Comparison of ENCODE assay signal across 9 mouse cellular contexts in genomic region chr17:35232043-35232442, GRCm38 (mm10). TPM values are rescaled to one million over a fixed set of nuclear protein-coding genes. Genes with fewer than 3 reads are reported as not detected.
A peak's percentile ranks its signal among the peaks of the same experiment; 100 is the strongest.
DNase-seq lines count a peak whose midpoint lies in the region; ATAC-seq lines count a peak whose summit lies in the region.
"Had no signal": no experiment of that assay in that cellular context is flagged by ENCODE, and none has a peak within 500 bp of the region (broad histone marks: within the 10 kb centered on the region; RNA-seq: fewer than 3 reads in every experiment).

No protein-coding gene starts in this region.

- no peak overlapping the region for H3K4me3 ChIP-seq in forebrain, embryonic 14.5 days (ENCODE audit: low read depth, low read length)
- H3K4me3 ChIP-seq in hindbrain, embryonic 12.5 days = no peak overlapping the region
- 0 out of 2 replicates have a peak overlapping the region, but pooled peaks have one; percentile 55 for H3K4me3 ChIP-seq in macrophage (ENCODE audit: inconsistent target)

- no peak for ATAC-seq in forebrain, embryonic 14.5 days
- no peak for ATAC-seq in hindbrain, embryonic 12.5 days (ENCODE audit: low FRiP score)

- H3K4me1 ChIP-seq in forebrain, embryonic 14.5 days (ENCODE audit: control insufficient read depth, insufficient read depth, low read length) = peaks cover 4% of the 10 kb centered on the region; the same call in 1 of the 2 replicates
- H3K4me1 ChIP-seq in hindbrain, embryonic 12.5 days = peaks cover 34% of the 10 kb centered on the region

- peaks cover 61% of the 10 kb centered on the region for H3K79me2 ChIP-seq in macrophage (ENCODE audit: inconsistent target)

- H3K9me3 ChIP-seq in forebrain, embryonic 14.5 days (replicated peaks; ENCODE audit: control insufficient read depth, low read length) = no peaks in the 10 kb centered on the region
- no peaks in the 10 kb centered on the region for H3K9me3 ChIP-seq in hindbrain, embryonic 12.5 days (replicated peaks)

- H3K27ac ChIP-seq in forebrain, embryonic 14.5 days (ENCODE audit: low read depth, low read length) = no peak overlapping the region
- H3K27ac ChIP-seq in hindbrain, embryonic 12.5 days = no peak overlapping the region
- H3K27ac ChIP-seq in macrophage = peak overlapping the region; percentile 91

- 17% methylated on average over 12 of the region's 12 CpGs for WGBS in forebrain, embryonic 14.5 days
- 13% methylated on average over 12 of the region's 12 CpGs for WGBS in hindbrain, embryonic 12.5 days
- WGBS in macrophage (ENCODE audit: missing documents) = 6% methylated on average over 12 of the region's 12 CpGs

- DNase-seq in ES-CJ7 (ENCODE audit: low read depth, low spot score) = peak; percentile 77
- peak; percentile 57 for DNase-seq in c-Kit-negative CD71-positive TER-119-positive erythroid progenitor cells, embryonic 14.5 days (ENCODE audit: low read depth, low spot score)
- DNase-seq in forebrain, embryonic 14.5 days (ENCODE audit: low spot score) = peak; percentile 90
- peak; percentile 84 to 97 for DNase-seq in layer of hippocampus, postnatal 25 days (ENCODE audit: extremely low spot score in 1 of 2, low spot score in 1 of 2)
- DNase-seq in right cerebral cortex, adult 2 months (ENCODE audit: low spot score in 2 of 2) = peak; percentile 91 to 93
- peak; percentile 84 for DNase-seq in urinary bladder, postnatal 14 days (ENCODE audit: low spot score)

- H3K27me3 ChIP-seq in forebrain, embryonic 14.5 days (replicated peaks; ENCODE audit: control insufficient read depth, insufficient read depth, low read length) = no peaks in the 10 kb centered on the region
- H3K27me3 ChIP-seq in hindbrain, embryonic 12.5 days = no peaks in the 10 kb centered on the region

- H3K4me2 ChIP-seq in forebrain, embryonic 14.5 days (ENCODE audit: low read length) = no peak overlapping the region; the same call in 1 of the 2 replicates
- H3K4me2 ChIP-seq in hindbrain, embryonic 12.5 days (replicated peaks) = peak overlapping the region; percentile 31

- 0 out of 2 replicates have a peak overlapping the region, but pooled peaks have one; percentile 1 for H3K9ac ChIP-seq in forebrain, embryonic 14.5 days (ENCODE audit: low read length)
- H3K9ac ChIP-seq in hindbrain, embryonic 12.5 days = no peak overlapping the region; the same call in 1 of the 2 replicates

- H3K36me3 ChIP-seq in forebrain, embryonic 14.5 days (ENCODE audit: control insufficient read depth, insufficient read depth, low read length) = peaks cover 58% of the 10 kb centered on the region
- H3K36me3 ChIP-seq in hindbrain, embryonic 12.5 days = peaks cover 40% of the 10 kb centered on the region
- peaks cover 30% of the 10 kb centered on the region for H3K36me3 ChIP-seq in macrophage (ENCODE audit: inconsistent target)

RNA-seq across cellular contexts. Expression of gene Atp6v1g2, which starts 1.4 kb away (rescaled TPM):
- polyA plus RNA-seq in forebrain, embryonic 14.5 days (2014; fragmentation: Nextera tagmentation; extraction: Ambion mirVana) = 44.0 and 61.1 TPM in 2 replicates
- 21.1 and 23.0 TPM in 2 replicates for polyA plus RNA-seq in hindbrain, embryonic 12.5 days (2016; fragmentation: Nextera tagmentation; extraction: Ambion mirVana)
- 100 to 1,000 TPM; 607 to 639 TPM for total RNA-seq in layer of hippocampus, postnatal 25 days (2021)
- total RNA-seq in macrophage (2018; cell fraction: chromatin; rRNA removed) = 10 to 100 TPM in 18 of 26 experiments, 1 to 10 TPM in 8; 4.2 to 28.2 (median 14.3) TPM
- 1 to 10 TPM; 2.2 to 6.6 (median 3.8) TPM for total RNA-seq in macrophage (2018; cell fraction: cytosol; rRNA removed)
- 10 to 100 TPM in 10 of 26 experiments, 1 to 10 TPM in 16; 4.8 to 33.5 (median 8.2) TPM for total RNA-seq in macrophage (2018; cell fraction: nucleus; rRNA removed)
- polyA plus RNA-seq in macrophage (2018) = 5.0 to 12.5 TPM (median 6.9 TPM) in 3 replicates

RNA-seq across cellular contexts. Expression of gene Nfkbil1, which starts 3.5 kb away (rescaled TPM):
- polyA plus RNA-seq in forebrain, embryonic 14.5 days (2014; fragmentation: Nextera tagmentation; extraction: Ambion mirVana) = 5.1 and 5.2 TPM in 2 replicates
- polyA plus RNA-seq in hindbrain, embryonic 12.5 days (2016; fragmentation: Nextera tagmentation; extraction: Ambion mirVana) = 12.1 and 12.2 TPM in 2 replicates
- total RNA-seq in layer of hippocampus, postnatal 25 days (2021) = 10 to 100 TPM; 13.7 to 14.8 TPM
- 10 to 100 TPM in 24 of 26 experiments, 1 to 10 TPM in 2; 6.7 to 47.8 (median 25.9) TPM for total RNA-seq in macrophage (2018; cell fraction: chromatin; rRNA removed)
- total RNA-seq in macrophage (2018; cell fraction: cytosol; rRNA removed) = 10 to 100 TPM in 22 of 26 experiments, 1 to 10 TPM in 4; 8.7 to 22.2 (median 18.1) TPM
- total RNA-seq in macrophage (2018; cell fraction: nucleus; rRNA removed) = 10 to 100 TPM in 22 of 26 experiments, 1 to 10 TPM in 4; 8.6 to 27.7 (median 18.6) TPM
- polyA plus RNA-seq in macrophage (2018) = 8.3 to 16.7 TPM (median 14.8 TPM) in 3 replicates

RNA-seq across cellular contexts. Expression of gene Ddx39b, which starts 9.5 kb away (rescaled TPM):
- polyA plus RNA-seq in forebrain, embryonic 14.5 days (2014; fragmentation: Nextera tagmentation; extraction: Ambion mirVana) = 478 and 489 TPM in 2 replicates
- polyA plus RNA-seq in hindbrain, embryonic 12.5 days (2016; fragmentation: Nextera tagmentation; extraction: Ambion mirVana) = 480 and 488 TPM in 2 replicates
- 100 to 1,000 TPM; 213 to 229 TPM for total RNA-seq in layer of hippocampus, postnatal 25 days (2021)
- 100 to 1,000 TPM; 305 to 692 (median 502) TPM for total RNA-seq in macrophage (2018; cell fraction: chromatin; rRNA removed)
- total RNA-seq in macrophage (2018; cell fraction: cytosol; rRNA removed) = 100 to 1,000 TPM in 13 of 26 experiments, 10 to 100 TPM in 13; 75.9 to 135 (median 100) TPM
- total RNA-seq in macrophage (2018; cell fraction: nucleus; rRNA removed) = 100 to 1,000 TPM; 313 to 609 (median 458) TPM
- polyA plus RNA-seq in macrophage (2018) = 113 to 158 TPM (median 122 TPM) in 3 replicates

RNA-seq across cellular contexts. Expression of gene Gm16181, which starts 11.4 kb away (rescaled TPM):
- polyA plus RNA-seq in forebrain, embryonic 14.5 days (2014; fragmentation: Nextera tagmentation; extraction: Ambion mirVana) = not detected in 2 replicates
- polyA plus RNA-seq in hindbrain, embryonic 12.5 days (2016; fragmentation: Nextera tagmentation; extraction: Ambion mirVana) = 0.62 TPM in 1 of 2 replicates, not detected in the other
- total RNA-seq in layer of hippocampus, postnatal 25 days (2021) = not detected
- total RNA-seq in macrophage (2018; cell fraction: chromatin; rRNA removed) = 10 to 100 TPM in 3 of 26 experiments, 1 to 10 TPM in 12, not detected in 11; 2.4 to 18.5 (median 7.6) TPM
- total RNA-seq in macrophage (2018; cell fraction: cytosol; rRNA removed) = 1 to 10 TPM in 11 of 26 experiments, under 1 TPM in 7, not detected in 8; 0.51 to 4.6 (median 1.3) TPM
- total RNA-seq in macrophage (2018; cell fraction: nucleus; rRNA removed) = 10 to 100 TPM in 7 of 26 experiments, 1 to 10 TPM in 14, not detected in 5; 1.2 to 30.6 (median 7.2) TPM
- not detected in 3 replicates for polyA plus RNA-seq in macrophage (2018)
- total RNA-seq: layer of hippocampus, adult 8-10 months had no signal

RNA-seq across cellular contexts. Expression of gene Lta, which starts 26.9 kb away (rescaled TPM):
- 0.13 and 0.21 TPM in 2 replicates for polyA plus RNA-seq in forebrain, embryonic 14.5 days (2014; fragmentation: Nextera tagmentation; extraction: Ambion mirVana)
- polyA plus RNA-seq in hindbrain, embryonic 12.5 days (2016; fragmentation: Nextera tagmentation; extraction: Ambion mirVana) = not detected in 2 replicates
- under 1 TPM in 1 of 2 experiments, not detected in 1; 0.20 TPM for total RNA-seq in layer of hippocampus, postnatal 25 days (2021)
- total RNA-seq in macrophage (2018; cell fraction: chromatin; rRNA removed) = 1 to 10 TPM in 3 of 26 experiments, under 1 TPM in 4, not detected in 19; 0.69 to 1.6 (median 0.75) TPM
- under 1 TPM in 14 of 26 experiments, not detected in 12; 0.10 to 0.65 (median 0.20) TPM for total RNA-seq in macrophage (2018; cell fraction: cytosol; rRNA removed)
- 1 to 10 TPM in 7 of 26 experiments, under 1 TPM in 12, not detected in 7; 0.39 to 2.6 (median 0.79) TPM for total RNA-seq in macrophage (2018; cell fraction: nucleus; rRNA removed)
- polyA plus RNA-seq in macrophage (2018) = not detected in 3 replicates
